Mouse (Mus musculus) cerebellum, adult 9-11 months (tissue): ENCODE measurements around the gene Itga2b.

Source experiments
- DNase-seq: peaks from one replicate; pipeline ENCODE4 v3.0.0; 2022

The Itga2b gene

GRCm38 (mm10) chr11:102469648-102470357, at the start of gene Itga2b:
TSS of gene Itga2b (minus strand) at chr11:102470122.
- no peak for DNase-seq

DNA sequence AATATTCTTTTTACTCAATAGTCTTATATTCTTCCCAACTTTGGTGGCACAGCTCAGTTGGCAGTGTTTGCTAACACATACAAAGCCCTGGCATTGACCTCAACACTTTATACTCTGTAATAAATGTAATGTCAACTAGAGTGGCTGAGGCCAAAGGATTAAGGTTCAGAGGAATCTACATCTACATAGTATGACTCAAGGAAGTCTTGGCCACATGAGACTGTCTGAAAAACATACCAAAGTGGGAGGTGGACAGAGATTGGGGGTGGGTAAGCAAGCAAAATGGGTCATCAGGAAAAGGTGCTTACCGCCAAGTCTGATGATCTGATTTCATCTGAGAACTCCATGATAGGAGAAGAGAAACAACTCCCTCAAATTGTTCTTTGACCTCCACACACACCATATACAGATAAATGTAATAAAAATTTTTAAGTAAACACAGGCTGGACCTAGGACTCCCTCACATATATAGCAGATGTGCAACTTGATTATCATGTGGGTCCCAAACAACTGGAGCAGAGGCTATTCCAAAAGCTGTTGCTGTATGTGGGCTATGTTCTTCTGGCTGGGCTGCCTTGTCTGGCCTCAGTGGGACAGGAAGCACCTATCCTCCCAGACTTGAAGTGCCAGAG, 45.0 kb upstream of the Itga2b start:
- no peak for DNase-seq

DNA sequence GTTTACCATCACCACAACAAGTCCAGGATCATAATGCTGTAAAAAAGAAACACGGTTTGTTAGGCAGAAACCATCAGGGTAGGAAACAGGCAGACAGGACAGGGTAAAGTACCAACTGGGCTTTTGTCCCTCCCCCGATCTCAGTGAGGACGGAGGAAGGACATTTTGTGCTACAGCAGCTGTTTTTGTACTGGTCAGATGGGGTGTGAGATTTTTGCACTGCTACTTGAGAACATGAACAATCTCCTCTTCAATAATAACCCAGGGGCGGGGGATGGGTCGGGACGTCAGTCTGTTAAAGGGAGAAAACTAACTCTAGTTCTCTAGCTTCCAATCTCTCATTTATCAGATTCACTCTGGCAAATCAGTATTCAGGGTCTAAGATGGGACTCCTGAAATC, 40.3 kb upstream of the Itga2b start:
- no peak for DNase-seq

DNA sequence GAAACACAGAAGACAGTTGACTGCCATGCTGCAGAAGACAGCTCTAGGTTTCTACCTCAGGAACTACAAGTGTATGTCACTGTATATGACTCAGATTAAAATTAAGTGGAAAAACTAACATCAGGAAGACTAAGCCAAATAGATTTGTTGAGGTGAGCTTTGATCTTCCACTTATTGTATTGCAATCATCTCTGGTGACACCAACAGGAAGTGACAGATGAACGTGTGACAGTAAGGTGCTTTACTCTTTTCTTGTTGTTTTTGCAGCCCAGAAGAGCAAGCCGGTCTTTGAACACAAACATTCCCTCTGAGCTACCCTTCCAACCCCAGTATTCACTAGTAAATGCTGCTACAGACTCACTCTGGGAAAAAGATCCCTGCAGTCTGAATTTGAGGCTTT, 26.8 kb upstream of the Itga2b start:
- no peak for DNase-seq

DNA sequence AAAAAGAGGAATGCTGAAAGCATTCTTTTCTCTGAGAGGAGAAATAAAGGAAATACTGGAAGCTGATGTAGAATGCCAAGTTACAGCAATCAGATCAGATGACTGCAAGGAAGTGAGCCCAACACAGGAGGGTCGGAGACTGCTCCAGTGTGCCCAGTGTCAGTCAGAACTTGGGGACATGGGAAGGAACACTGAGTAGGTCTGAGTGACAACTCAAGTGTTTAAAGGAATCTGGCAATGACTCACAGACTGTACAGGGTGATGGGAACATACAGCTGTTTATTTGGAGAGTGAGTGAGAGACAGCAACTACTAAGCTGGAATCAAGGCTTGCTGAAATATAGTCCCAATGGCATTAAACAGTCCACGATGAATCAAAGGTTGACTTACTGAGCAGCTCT, 26.3 kb upstream of the Itga2b start:
- DNase-seq = no peak

DNA sequence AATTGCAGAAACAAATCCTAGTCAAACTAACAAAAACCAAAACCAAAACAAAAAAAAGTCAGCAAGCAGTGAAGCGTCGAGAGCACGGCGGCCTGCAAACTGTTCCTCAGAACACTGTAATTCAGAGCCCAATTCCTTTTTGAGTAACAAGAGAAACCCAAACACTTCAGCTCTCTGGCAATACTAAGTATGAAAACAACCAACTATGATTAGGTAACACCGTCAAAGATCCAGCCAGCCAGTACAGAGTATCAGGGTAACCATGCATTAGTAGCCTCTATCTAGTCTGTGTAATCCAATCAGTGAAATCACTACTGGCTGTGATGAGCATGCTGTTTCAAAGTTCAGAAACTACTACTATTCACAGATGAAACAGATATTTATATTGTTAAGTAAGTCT, 25.8 kb upstream of the Itga2b start:
- DNase-seq = no peak

- no peak for DNase-seq
Measured at GRCm38 (mm10) chr11:102495114-102495513, 25.2 kb upstream of the Itga2b start.

DNA sequence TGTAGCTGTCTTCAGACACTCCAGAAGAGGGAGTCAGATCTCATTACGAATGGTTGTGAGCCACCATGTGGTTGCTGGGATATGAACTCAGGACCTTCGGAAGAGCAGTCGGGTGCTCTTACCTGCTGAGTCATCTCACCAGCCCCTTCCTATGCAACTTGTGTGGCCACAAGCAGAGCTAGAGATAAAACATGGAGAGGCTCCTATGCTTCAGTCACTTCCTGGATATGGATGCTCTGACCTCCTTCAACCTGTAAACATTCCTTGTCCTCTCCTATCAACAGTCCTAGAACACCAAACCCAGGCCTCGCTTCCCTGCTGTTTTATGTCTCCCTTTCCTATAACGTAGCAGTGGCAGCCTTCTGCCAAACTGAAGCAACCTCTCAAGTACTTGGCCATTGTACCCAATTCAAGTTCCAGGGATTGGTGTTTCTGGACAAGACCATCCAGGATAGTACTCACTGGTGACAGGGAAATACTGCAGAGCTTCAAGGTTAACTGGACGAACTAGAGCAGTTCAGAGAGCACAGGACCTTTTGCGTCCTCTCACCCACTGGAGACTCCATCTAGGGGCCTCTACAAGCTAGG, 24.2 kb upstream of the Itga2b start:
- DNase-seq = no peak

DNA sequence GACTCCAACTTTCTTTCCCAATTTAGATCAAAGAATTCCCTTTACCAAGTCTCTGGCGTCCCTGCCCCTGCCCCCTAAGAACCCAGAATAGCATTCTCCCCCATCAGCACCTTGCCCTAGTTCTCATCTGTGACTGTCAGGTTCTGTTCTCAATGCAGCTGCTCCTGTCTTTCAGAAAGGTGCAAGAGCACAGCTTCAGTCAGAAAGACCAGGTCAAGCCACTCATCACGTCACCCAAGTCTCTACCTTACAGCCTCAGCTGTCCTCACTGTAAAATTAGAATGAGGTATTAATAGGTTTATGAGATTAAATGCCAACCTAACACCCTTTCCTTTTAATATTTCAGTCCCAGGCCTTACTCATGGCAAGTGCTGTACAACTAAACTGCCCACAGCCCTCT, 23.3 kb upstream of the Itga2b start:
- no peak for DNase-seq

DNA sequence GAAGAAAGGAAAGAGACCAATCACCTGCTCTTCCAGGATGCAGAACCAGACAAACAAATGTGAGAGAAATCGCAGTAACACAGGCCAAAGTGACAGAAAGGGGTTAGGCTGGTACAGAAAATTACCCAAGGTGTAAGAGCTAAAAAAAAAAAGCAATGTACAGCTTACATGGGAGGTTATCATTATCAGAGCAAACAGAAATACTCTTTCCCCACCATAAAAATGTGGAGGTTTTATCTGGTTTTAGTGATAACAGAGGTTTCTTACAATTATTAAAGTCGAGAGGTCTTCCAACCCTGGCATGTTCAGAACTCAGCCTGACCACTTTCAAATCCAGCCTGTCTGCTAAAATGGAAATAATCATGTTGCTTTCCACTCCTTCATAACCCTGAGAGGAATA, 18.0 kb upstream of the Itga2b start:
- no peak for DNase-seq

- DNase-seq = peak; percentile 47
Measured at GRCm38 (mm10) chr11:102486733-102487386, 16.9 kb upstream of the Itga2b start.

- DNase-seq = no peak
Measured at GRCm38 (mm10) chr11:102481779-102482178, 11.9 kb upstream of the Itga2b start.

DNA sequence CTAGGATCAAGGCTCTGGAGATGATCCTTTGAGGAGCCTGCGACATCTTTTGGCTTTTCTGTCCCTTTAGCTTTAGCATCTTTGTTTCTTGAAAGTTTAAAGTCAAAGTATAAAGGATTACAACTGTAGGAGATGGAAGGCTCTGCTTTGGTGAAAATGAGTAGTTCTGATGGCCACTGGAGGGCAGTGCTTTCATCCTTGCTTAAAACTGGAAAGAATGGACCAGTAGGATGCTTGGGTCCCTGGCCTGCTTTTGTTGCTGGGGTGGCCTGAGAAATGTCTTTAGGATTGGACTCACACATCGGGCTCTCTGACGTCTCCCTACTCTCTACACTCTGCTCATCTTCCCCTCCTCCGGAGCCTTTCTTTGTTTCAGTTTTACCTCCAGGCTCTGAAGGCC, 11.0 kb upstream of the Itga2b start:
- no peak for DNase-seq

- no peak for DNase-seq
Measured at GRCm38 (mm10) chr11:102480111-102480510, 10.2 kb upstream of the Itga2b start.

GRCm38 (mm10) chr11:102479581-102479980, 9.7 kb upstream of the Itga2b start:
- no peak for DNase-seq

DNA sequence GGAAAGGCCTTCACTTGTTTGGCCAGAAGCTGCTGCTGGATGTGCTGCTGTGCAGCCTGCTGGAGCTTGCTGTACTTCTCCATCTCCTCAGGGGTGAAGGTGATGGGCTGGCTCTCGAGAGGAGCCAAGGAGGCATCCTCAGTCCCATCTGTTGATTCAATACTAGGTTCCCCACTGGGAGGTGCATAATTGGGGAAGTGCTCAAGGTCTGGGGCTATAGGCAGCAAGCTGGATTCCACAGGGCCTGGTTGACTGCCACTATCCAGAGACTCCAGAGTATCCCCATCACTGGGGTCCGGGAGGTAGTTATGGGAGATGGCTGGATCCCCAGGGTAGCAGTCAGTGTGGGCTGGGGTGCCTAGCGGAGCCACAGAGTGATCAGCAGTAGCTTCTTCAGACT, 8.7 kb upstream of the Itga2b start:
- DNase-seq = no peak

DNA sequence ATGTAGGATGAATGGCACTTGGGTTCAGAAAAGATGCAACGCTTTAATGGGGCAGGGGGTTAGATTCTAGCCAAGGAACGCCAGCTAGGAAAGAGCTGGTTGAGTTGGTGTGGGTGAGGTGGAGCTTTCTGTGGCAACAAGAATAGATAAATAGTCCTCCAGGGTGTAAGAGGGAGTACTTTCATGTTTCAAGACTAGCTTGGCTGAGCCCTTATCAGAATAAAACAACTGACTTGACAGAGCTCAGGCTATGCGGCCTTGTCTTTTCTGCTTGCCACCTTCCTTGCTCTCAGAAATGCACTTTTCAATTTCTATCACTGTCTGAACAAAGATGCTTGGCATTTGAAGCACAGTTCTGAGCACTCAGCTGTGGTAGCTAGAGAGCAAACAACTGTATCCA, 5.1 kb upstream of the Itga2b start:
- no peak for DNase-seq

DNA sequence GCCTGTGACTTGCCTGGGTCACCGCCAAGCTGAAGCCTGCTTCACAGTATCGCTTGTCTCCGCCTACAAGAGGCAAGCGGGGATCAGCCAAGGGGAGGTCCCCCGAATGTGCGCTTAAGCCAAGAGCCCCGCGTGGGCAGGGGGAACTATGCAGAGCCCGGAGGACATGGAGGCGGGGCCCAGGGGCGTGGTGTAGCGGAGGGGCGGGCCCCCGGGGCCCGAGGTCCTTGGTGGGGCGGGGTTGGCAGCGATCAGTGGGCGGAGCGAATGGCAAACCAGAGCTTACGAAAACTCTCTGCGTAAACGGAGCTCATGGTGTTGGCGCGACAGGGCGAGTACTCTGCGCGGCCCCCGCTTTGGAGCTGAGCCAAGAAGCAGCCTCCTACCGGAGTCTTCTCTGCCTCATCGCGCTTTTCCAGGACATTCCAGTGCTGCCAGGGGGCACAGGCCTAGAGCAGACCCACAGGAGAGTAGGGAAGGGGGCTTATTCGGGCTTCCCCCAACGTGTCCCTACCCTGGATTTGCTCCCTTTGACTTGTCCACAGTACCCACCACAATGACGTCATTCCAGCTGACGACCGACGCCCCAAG, 2.8 kb downstream of the Itga2b start:
- DNase-seq = peak; percentile 93

GRCm38 (mm10) chr11:102465713-102466436, 4.0 kb downstream of the Itga2b start:
- peak; percentile 66 for DNase-seq

- no peak for DNase-seq
Measured at GRCm38 (mm10) chr11:102464901-102465300, 5.0 kb downstream of the Itga2b start.

DNA sequence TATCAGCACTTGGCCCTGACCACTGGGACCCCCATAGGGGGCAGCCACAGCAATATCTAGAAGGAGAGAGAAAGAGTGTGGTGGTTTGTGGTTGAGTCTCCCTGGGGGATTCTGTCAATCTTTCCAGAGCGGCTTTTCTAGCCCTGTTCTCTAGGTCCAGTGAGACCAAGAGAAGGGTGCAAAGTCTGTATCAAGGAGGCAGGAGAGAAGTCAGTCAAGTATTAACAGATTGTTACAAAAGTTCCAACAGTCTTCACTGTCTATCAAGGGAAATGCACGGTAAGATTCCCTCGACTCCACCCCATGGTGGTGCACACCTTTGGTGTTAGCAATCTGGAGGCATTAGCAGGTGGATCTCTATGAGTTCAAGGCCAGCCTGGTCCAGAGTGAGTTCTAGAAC, 8.2 kb downstream of the Itga2b start:
- DNase-seq = no peak

DNA sequence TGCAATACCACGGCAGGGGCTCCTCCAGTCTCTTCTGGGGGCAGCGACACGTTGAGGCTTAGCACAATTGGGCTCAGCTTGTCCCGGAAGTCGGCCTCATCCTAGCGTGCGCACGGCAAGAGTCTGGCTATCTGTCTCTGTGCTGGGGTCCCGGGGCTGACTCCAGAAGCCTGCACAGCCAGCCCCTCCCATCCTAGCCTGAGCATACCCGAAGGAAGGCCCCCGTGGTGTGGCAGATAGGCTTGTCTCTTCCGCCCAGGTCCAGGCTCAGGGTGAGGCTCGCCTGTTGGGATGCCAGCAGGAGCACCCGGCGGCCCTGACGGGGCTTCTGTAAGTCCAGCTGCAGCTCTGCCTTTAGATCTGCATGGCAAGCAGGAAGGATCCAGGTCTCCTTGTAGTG, 9.4 kb downstream of the Itga2b start:
- no peak for DNase-seq
